Mouse (Mus musculus): ENCODE measurements around the gene Gm9495. TPM values are rescaled to one million over a fixed set of nuclear protein-coding genes. Genes with fewer than 3 reads are reported as not detected.
"Not testable (repeated sequence)": the region's sequence is repeated elsewhere in the genome, so short reads cannot be mapped to it uniquely, and the experiment has no call there.

The Gm9495 gene
- polyA plus RNA-seq (2015; fragmentation: Nextera tagmentation; extraction: Ambion mirVana) = not detected in 2 replicates

- H3K4me2 ChIP-seq (ENCODE audit: low read depth, low read length); H3K27ac ChIP-seq (ENCODE audit: low read length): not testable (repeated sequence)
- WGBS = 80% methylated on average over 1 of the region's 3 CpGs
Observed at GRCm38 (mm10) chr8:69453465-69453864, at the start of gene Gm9495. Gene Gm9495 (minus strand): TSS chr8:69453565.

DNA sequence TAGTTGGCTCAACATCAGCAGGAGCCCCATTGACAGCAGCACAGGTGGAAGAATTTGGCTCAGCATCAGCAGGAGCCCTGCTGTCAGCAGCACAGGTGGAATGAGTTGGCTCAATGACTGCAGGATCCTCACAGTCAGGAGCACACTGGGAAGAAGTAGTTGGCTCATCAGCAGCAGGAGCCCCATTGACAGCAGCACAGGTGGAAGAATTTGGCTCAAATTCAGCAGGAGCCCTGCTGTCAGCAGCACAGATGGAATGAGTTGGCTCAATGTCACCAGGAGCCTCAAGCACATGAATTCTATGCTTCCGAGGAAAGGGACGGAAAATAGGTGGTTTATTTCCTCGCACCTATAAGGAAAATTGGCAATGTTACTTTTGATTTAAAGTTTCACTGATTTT, 21.6 kb upstream of the Gm9495 start:
- H3K9me3 ChIP-seq (replicated peaks; ENCODE audit: control insufficient read depth, low read length); H3K27ac ChIP-seq (ENCODE audit: low read length): not testable (repeated sequence)

More at GRCm38 (mm10) chr8:69453465-69453864, at the start of gene Gm9495:
- not testable (repeated sequence) for ATAC-seq (replicated peaks; ENCODE audit: extremely low read depth, insufficient read depth, low FRiP score); H3K4me1 ChIP-seq (ENCODE audit: control insufficient read depth, insufficient read depth, low read length); H3K9me3 ChIP-seq (replicated peaks; ENCODE audit: control insufficient read depth, low read length); H3K9ac ChIP-seq (ENCODE audit: low read length); H3K4me3 ChIP-seq (ENCODE audit: low read length); H3K36me3 ChIP-seq (ENCODE audit: control insufficient read depth, insufficient read depth); H3K27me3 ChIP-seq (ENCODE audit: control insufficient read depth, insufficient read depth, low read length)

DNA sequence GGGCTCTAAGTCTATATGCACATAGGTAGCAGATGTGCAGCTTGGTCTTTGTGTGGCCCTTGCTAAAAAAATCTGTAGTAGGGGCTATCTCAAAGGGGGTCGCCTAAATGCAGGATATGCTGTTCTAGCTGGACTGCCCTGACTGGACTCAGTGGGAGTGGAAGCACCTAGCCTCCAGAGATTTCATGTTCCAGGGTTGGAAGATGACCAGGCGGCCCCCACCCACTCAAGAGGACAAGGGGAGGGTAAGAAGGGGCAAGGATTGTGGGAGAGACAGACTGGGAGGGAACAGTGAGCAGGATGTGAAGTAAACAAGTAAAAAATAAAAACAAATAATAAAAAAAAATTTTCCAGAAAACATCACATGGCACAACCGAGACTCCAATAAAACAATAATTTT, 33.3 kb downstream of the Gm9495 start:
- not testable (repeated sequence) for ATAC-seq (replicated peaks; ENCODE audit: extremely low read depth, insufficient read depth, low FRiP score); H3K4me1 ChIP-seq (ENCODE audit: control insufficient read depth, insufficient read depth, low read length); H3K4me3 ChIP-seq (ENCODE audit: low read length); H3K27me3 ChIP-seq (ENCODE audit: control insufficient read depth, insufficient read depth, low read length); H3K9ac ChIP-seq (ENCODE audit: low read length); H3K36me3 ChIP-seq (ENCODE audit: control insufficient read depth, insufficient read depth); H3K27ac ChIP-seq (ENCODE audit: low read length); H3K9me3 ChIP-seq (replicated peaks; ENCODE audit: control insufficient read depth, low read length); H3K4me2 ChIP-seq (ENCODE audit: low read depth, low read length)
- WGBS = 62% methylated on average over 2 of the region's 3 CpGs

More for the DNA sequence above, 21.6 kb upstream of the Gm9495 start:
- WGBS = 75% methylated on average over 2 of the region's 3 CpGs
- H3K4me2 ChIP-seq (ENCODE audit: low read depth, low read length); H3K27me3 ChIP-seq (ENCODE audit: control insufficient read depth, insufficient read depth, low read length); H3K9ac ChIP-seq (ENCODE audit: low read length); H3K4me1 ChIP-seq (ENCODE audit: control insufficient read depth, insufficient read depth, low read length); H3K4me3 ChIP-seq (ENCODE audit: low read length); ATAC-seq (replicated peaks; ENCODE audit: extremely low read depth, insufficient read depth, low FRiP score); H3K36me3 ChIP-seq (ENCODE audit: control insufficient read depth, insufficient read depth): not testable (repeated sequence)

DNA sequence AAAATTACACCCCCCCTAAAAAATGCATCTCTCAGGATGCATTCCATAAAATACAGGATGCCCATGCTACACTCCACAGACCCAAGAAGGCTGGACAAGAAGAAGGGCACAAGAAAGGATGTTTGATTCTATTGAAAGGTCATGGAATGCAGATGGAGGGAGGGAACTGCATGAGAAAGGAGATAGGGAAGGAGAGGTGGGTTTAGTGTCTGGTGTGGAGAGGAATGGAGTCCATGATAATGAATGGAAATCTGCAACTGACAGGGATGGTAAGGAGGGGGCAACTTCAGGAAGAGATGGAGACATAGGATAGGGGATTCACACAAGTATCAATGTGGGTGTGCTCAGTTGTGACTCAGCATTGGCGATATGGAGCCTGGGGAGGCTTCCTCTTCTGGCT, 39.0 kb downstream of the Gm9495 start:
- Histone ChIP-seq H3K27ac (ENCODE audit: low read length) (no peak overlapping the region), H3K36me3 (ENCODE audit: control insufficient read depth, insufficient read depth) (no peaks in the 10 kb centered on the region), H3K9ac (ENCODE audit: low read length) (no peak overlapping the region), H3K4me2 (ENCODE audit: low read depth, low read length) (no peak overlapping the region), H3K4me1 (ENCODE audit: control insufficient read depth, insufficient read depth, low read length) (no peaks in the 10 kb centered on the region), H3K27me3 (ENCODE audit: control insufficient read depth, insufficient read depth, low read length) (no peaks in the 10 kb centered on the region), H3K9me3 (replicated peaks; ENCODE audit: control insufficient read depth, low read length) (no peaks in the 10 kb centered on the region), H3K4me3 (ENCODE audit: low read length) (no peak overlapping the region)
- whole genome bisulfite sequencing = 71% methylated on average over 1 of the region's 1 CpGs
- no peak for ATAC-seq (replicated peaks; ENCODE audit: extremely low read depth, insufficient read depth, low FRiP score)

GRCm38 (mm10) chr8:69404768-69405167, 48.6 kb downstream of the Gm9495 start:
- no peaks in the 10 kb centered on the region; the same call in 1 of the 2 replicates for H3K4me1 ChIP-seq (ENCODE audit: control insufficient read depth, insufficient read depth, low read length)
- H3K4me2 ChIP-seq (ENCODE audit: low read depth, low read length) = no peak overlapping the region
- no peak overlapping the region for H3K4me3 ChIP-seq (ENCODE audit: low read length)
- no peaks in the 10 kb centered on the region for H3K27me3 ChIP-seq (ENCODE audit: control insufficient read depth, insufficient read depth, low read length)
- H3K36me3 ChIP-seq (ENCODE audit: control insufficient read depth, insufficient read depth) = no peaks in the 10 kb centered on the region
- H3K9me3 ChIP-seq (replicated peaks; ENCODE audit: control insufficient read depth, low read length) = no peaks in the 10 kb centered on the region
- WGBS = 67% methylated on average over 6 of the region's 6 CpGs
- no peak overlapping the region for H3K9ac ChIP-seq (ENCODE audit: low read length)
- H3K27ac ChIP-seq (ENCODE audit: low read length) = no peak overlapping the region
- no peak for ATAC-seq (replicated peaks; ENCODE audit: extremely low read depth, insufficient read depth, low FRiP score)

- H3K4me2 ChIP-seq (ENCODE audit: low read depth, low read length) = peak overlapping the region; percentile 91
- no peaks in the 10 kb centered on the region for H3K9me3 ChIP-seq (replicated peaks; ENCODE audit: control insufficient read depth, low read length)
- no peaks in the 10 kb centered on the region for H3K27me3 ChIP-seq (ENCODE audit: control insufficient read depth, insufficient read depth, low read length)
- H3K27ac ChIP-seq (ENCODE audit: low read length) = peak overlapping the region; percentile 79
- peak overlapping the region; percentile 73 for H3K4me3 ChIP-seq (ENCODE audit: low read length)
- peaks cover 5% of the 10 kb centered on the region for H3K4me1 ChIP-seq (ENCODE audit: control insufficient read depth, insufficient read depth, low read length)
- no peaks in the 10 kb centered on the region for H3K36me3 ChIP-seq (ENCODE audit: control insufficient read depth, insufficient read depth)
- H3K9ac ChIP-seq (ENCODE audit: low read length) = peak overlapping the region; percentile 91
- ATAC-seq (replicated peaks; ENCODE audit: extremely low read depth, insufficient read depth, low FRiP score) = no peak
- 68% methylated on average over 4 of the region's 4 CpGs for WGBS
Observed at GRCm38 (mm10) chr8:69399956-69400443, 53.4 kb downstream of the Gm9495 start.

- Histone ChIP-seq H3K4me1 (ENCODE audit: control insufficient read depth, insufficient read depth, low read length) (peaks cover 9% of the 10 kb centered on the region), H3K27me3 (ENCODE audit: control insufficient read depth, insufficient read depth, low read length) (no peaks in the 10 kb centered on the region), H3K4me2 (ENCODE audit: low read depth, low read length) (peak overlapping the region; percentile 91), H3K9me3 (replicated peaks; ENCODE audit: control insufficient read depth, low read length) (no peaks in the 10 kb centered on the region), H3K36me3 (ENCODE audit: control insufficient read depth, insufficient read depth) (no peaks in the 10 kb centered on the region), H3K27ac (ENCODE audit: low read length) (peak overlapping the region; percentile 79), H3K4me3 (ENCODE audit: low read length) (peak overlapping the region; percentile 73), H3K9ac (ENCODE audit: low read length) (peak overlapping the region; percentile 91)
- WGBS = 14% methylated on average over 43 of the region's 43 CpGs
- ATAC-seq (replicated peaks; ENCODE audit: extremely low read depth, insufficient read depth, low FRiP score) = peak; percentile 74
Observed at GRCm38 (mm10) chr8:69399181-69399955, 54.0 kb downstream of the Gm9495 start.

- Histone ChIP-seq H3K27me3 (ENCODE audit: control insufficient read depth, insufficient read depth, low read length) (no peaks in the 10 kb centered on the region), H3K36me3 (ENCODE audit: control insufficient read depth, insufficient read depth) (0 out of 2 replicates have a peak, but pooled peaks cover 5% of the 10 kb centered on the region), H3K9ac (ENCODE audit: low read length) (no peak overlapping the region), H3K9me3 (replicated peaks; ENCODE audit: control insufficient read depth, low read length) (no peaks in the 10 kb centered on the region), H3K27ac (ENCODE audit: low read length) (no peak overlapping the region), H3K4me2 (ENCODE audit: low read depth, low read length) (no peak overlapping the region), H3K4me3 (ENCODE audit: low read length) (no peak overlapping the region), H3K4me1 (ENCODE audit: control insufficient read depth, insufficient read depth, low read length) (peaks cover 11% of the 10 kb centered on the region)
- no peak for ATAC-seq (replicated peaks; ENCODE audit: extremely low read depth, insufficient read depth, low FRiP score)
- WGBS = 76% methylated on average over 6 of the region's 6 CpGs
Observed at GRCm38 (mm10) chr8:69396196-69396595, 57.2 kb downstream of the Gm9495 start.

- Histone ChIP-seq H3K36me3 (ENCODE audit: control insufficient read depth, insufficient read depth) (0 out of 2 replicates have a peak, but pooled peaks cover 5% of the 10 kb centered on the region), H3K9ac (ENCODE audit: low read length) (peak overlapping the region; percentile 97), H3K4me1 (ENCODE audit: control insufficient read depth, insufficient read depth, low read length) (peaks cover 11% of the 10 kb centered on the region), H3K9me3 (replicated peaks; ENCODE audit: control insufficient read depth, low read length) (no peaks in the 10 kb centered on the region), H3K4me2 (ENCODE audit: low read depth, low read length) (peak overlapping the region; percentile 84), H3K27ac (ENCODE audit: low read length) (peak overlapping the region; percentile 99), H3K27me3 (ENCODE audit: control insufficient read depth, insufficient read depth, low read length) (no peaks in the 10 kb centered on the region), H3K4me3 (ENCODE audit: low read length) (peak overlapping the region; percentile 93)
- 1% methylated on average over 26 of the region's 26 CpGs for WGBS
- ATAC-seq (replicated peaks; ENCODE audit: extremely low read depth, insufficient read depth, low FRiP score) = peak; percentile 98
Observed at GRCm38 (mm10) chr8:69395050-69395789, 58.1 kb downstream of the Gm9495 start.
